Mouse (Mus musculus) liver, embryonic 16.5 days (tissue): Measurements from ENCODE around the gene Mknk1. TPM values are rescaled to one million over a fixed set of nuclear protein-coding genes. Genes with fewer than 3 reads are reported as not detected.

Source experiments
- ATAC-seq: fragments of 200-750 bp; cut with Nextera tagmentation; 2 replicates; pipeline ENCODE4 v1.8.0; 2017; ENCODE audit warnings: low read depth, mild to moderate bottlenecking, moderate number of reproducible peaks, moderate library complexity
- H3K27ac ChIP-seq: fragments of 300-500 bp; sonication (generic); 2 replicates; pipeline ENCODE4 v1.5.1; 2014; ENCODE audit warnings: mild to moderate bottlenecking, low read length
- H3K27me3 ChIP-seq: fragments of 300-500 bp; sonication (generic); 2 replicates; pipeline ENCODE4 v1.6.1; 2014; ENCODE audit warnings: low read depth, low read length, mixed read lengths; ENCODE audit not compliant: control insufficient read depth, insufficient read depth
- H3K36me3 ChIP-seq: fragments of 300-500 bp; sonication (generic); 2 replicates; pipeline ENCODE4 v1.6.1; 2014; ENCODE audit warnings: mild to moderate bottlenecking; ENCODE audit not compliant: control insufficient read depth, insufficient read depth
- H3K4me1 ChIP-seq: fragments of 300-500 bp; sonication (generic); 2 replicates; pipeline ENCODE4 v1.6.1; 2014; ENCODE audit warnings: low read depth, low read length, mixed read lengths; ENCODE audit not compliant: control insufficient read depth
- H3K4me2 ChIP-seq: fragments of 300-500 bp; sonication (generic); 2 replicates; pipeline ENCODE4 v1.6.1; 2014; ENCODE audit warnings: low read depth, low read length, mixed read lengths
- H3K4me3 ChIP-seq: fragments of 300-500 bp; sonication (generic); 2 replicates; pipeline ENCODE4 v1.5.1; 2014; ENCODE audit warnings: low read depth, mild to moderate bottlenecking, low read length
- H3K9ac ChIP-seq: fragments of 300-500 bp; sonication (generic); 2 replicates; pipeline ENCODE4 v1.6.1; 2014; ENCODE audit warnings: low read depth, low read length
- H3K9me3 ChIP-seq: fragments of 300-500 bp; sonication (generic); replicated peaks from 2 replicates; pipeline ENCODE4 v1.6.1; 2016; ENCODE audit warnings: low read length; ENCODE audit not compliant: control insufficient read depth
- WGBS: fragments of 180-500 bp; shearing (Covaris S2); extraction: QIAGEN DNeasy Blood & Tissue Kit; methylation state at CpG from one replicate; pipeline ENCODE4 v1.1.7; 2014; ENCODE audit not compliant: insufficient replicate concordance; 5-methylcytosine and 5-hydroxymethylcytosine counted together
- polyA plus RNA-seq: library from polyadenylated mRNA; unstranded; fragments of >200 nt; fragmentation: Nextera tagmentation; extraction: Ambion mirVana; gene quantifications from 2 replicates; pipeline ENCODE4 v1.2.1, GENCODE M21; 2015

The Mknk1 gene
- polyA plus RNA-seq: 30.7 and 30.9 TPM in 2 replicates

DNA sequence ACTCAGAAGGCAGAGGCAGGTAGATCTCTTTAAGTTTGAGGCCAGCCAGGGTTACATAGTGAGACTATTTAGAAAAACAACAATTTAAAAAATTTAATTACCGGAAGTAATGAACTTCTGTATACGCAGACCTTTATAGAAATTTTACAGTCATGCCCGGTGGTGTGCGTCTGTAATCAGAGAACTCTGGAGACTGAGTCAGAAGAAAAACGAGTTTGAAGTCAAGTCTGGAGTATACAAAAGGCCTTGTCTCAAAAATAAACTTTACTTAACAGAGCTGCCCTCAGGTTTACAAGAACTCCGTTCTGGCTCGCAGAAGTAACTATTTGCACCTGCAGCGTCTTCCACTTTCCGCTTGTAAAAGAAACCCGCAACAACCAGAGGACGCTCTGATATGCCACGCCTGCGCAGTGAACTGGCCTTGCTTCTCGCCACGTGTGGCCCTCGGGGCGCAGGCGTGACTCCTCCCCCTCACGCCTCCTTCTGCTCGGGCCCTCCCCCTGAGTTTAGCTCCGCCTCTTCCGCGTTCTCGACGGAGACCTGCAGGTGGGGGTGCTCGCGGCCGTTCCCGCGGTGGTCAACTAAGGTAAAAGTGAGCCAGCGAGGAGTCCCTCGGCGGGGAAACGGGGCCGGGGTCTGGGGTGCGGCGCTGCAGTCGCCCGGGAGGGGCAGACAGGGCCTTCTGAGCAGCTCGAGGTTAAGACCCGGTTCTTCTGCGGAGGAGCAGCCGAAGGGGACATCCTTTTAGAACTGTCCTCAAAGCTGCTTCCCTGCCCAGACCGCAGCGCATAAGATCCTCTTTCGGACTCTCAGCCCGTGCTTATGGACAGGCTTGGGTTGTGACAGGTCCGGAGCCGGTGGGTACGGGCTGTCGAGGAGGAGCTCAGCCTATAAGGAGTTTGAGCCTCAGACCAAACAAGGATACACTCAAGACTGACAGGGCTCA is at the start of gene Mknk1:
TSS of gene Mknk1 (plus strand) at position 503 of the 946 bp plus-strand sequence.
- Histone ChIP-seq H3K9me3 (no peaks in the 10 kb centered on the region), H3K27ac (peak within 1 kb of the TSS; percentile 88), H3K4me3 (peak within 1 kb of the TSS; percentile 89), H3K36me3 (peaks cover 3% of the 10 kb centered on the region), H3K4me1 (peaks cover 28% of the 10 kb centered on the region), H3K4me2 (peak within 1 kb of the TSS; percentile 85), H3K27me3 (no peaks in the 10 kb centered on the region), H3K9ac (peak within 1 kb of the TSS; percentile 90)
- ATAC-seq: peak; percentile 96
- under 1% methylated on average over 51 of the region's 51 CpGs for WGBS

DNA sequence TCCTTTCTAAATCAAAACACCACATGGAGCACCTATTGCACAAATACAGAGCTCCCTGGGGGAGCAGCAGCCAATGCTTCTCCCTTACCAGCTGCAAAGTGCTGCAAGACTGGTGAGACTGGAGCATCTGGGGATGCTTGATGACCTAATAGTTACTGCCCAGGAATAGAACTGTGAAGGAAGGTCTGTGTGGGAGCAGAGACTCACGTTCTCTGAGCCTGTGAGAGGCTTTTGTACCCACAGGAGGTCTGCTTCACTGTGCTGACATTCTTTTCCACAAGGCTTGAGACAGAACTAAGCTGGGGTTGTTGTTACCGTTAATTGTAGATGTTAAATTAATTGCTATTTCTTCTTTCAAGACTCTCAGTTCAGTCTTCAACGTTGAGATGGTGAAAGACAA is 48.1 kb upstream of the Mknk1 start:
- H3K4me2 ChIP-seq: no peak overlapping the region
- H3K4me1 ChIP-seq: peaks cover under 1% of the 10 kb centered on the region
- ATAC-seq: no peak
- no peak overlapping the region for H3K9ac ChIP-seq
- 69% methylated on average over 3 of the region's 3 CpGs for WGBS
- no peaks in the 10 kb centered on the region for H3K9me3 ChIP-seq
- no peaks in the 10 kb centered on the region for H3K27me3 ChIP-seq
- no peak overlapping the region for H3K27ac ChIP-seq
- 0 out of 2 replicates have a peak, but pooled peaks cover 9% of the 10 kb centered on the region for H3K36me3 ChIP-seq
- H3K4me3 ChIP-seq: no peak overlapping the region

DNA sequence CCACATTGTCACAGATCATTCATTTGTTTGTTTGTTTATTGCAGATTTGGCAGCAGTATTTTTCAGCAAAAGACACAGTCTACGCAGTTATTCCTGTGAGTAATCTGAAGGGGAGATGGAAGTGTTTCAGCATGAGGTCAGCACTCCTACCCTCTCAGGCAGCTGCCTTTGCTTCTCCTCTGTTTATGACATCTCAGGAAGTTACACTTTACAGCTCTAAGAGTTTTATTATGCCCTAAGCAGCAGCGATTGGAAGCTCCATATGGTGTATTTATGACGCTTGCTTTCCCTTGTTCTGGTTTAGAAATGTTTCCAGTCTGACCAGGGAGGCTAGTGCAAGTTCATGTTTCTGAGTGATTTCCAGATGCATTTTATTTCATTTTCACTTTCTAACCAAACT is 43.6 kb upstream of the Mknk1 start:
- no peaks in the 10 kb centered on the region for H3K9me3 ChIP-seq
- no peak for ATAC-seq
- 62% methylated on average over 3 of the region's 3 CpGs for WGBS
- no peak overlapping the region for H3K4me2 ChIP-seq
- H3K27me3 ChIP-seq: no peaks in the 10 kb centered on the region
- H3K36me3 ChIP-seq: peaks cover 18% of the 10 kb centered on the region; the same call in 1 of the 2 replicates
- no peaks in the 10 kb centered on the region for H3K4me1 ChIP-seq
- no peak overlapping the region for H3K27ac ChIP-seq
- H3K4me3 ChIP-seq: no peak overlapping the region
- H3K9ac ChIP-seq: no peak overlapping the region

GRCm38 (mm10) chr4:115799981-115800380 is 39.0 kb upstream of the Mknk1 start:
- Histone ChIP-seq H3K27ac (no peak overlapping the region), H3K27me3 (no peaks in the 10 kb centered on the region), H3K36me3 (peaks cover 18% of the 10 kb centered on the region; the same call in 1 of the 2 replicates), H3K9me3 (no peaks in the 10 kb centered on the region), H3K4me3 (no peak overlapping the region), H3K4me1 (no peaks in the 10 kb centered on the region), H3K4me2 (no peak overlapping the region), H3K9ac (no peak overlapping the region)
- WGBS: 78% methylated on average over 3 of the region's 3 CpGs
- ATAC-seq: no peak

GRCm38 (mm10) chr4:115812326-115812725 is 26.7 kb upstream of the Mknk1 start:
- Histone ChIP-seq H3K27me3 (no peaks in the 10 kb centered on the region), H3K9me3 (no peaks in the 10 kb centered on the region), H3K9ac (no peak overlapping the region), H3K4me3 (no peak overlapping the region), H3K4me2 (no peak overlapping the region), H3K27ac (no peak overlapping the region), H3K36me3 (no peaks in the 10 kb centered on the region), H3K4me1 (no peaks in the 10 kb centered on the region)
- no peak for ATAC-seq
- WGBS: 75% methylated on average over 4 of the region's 4 CpGs

DNA sequence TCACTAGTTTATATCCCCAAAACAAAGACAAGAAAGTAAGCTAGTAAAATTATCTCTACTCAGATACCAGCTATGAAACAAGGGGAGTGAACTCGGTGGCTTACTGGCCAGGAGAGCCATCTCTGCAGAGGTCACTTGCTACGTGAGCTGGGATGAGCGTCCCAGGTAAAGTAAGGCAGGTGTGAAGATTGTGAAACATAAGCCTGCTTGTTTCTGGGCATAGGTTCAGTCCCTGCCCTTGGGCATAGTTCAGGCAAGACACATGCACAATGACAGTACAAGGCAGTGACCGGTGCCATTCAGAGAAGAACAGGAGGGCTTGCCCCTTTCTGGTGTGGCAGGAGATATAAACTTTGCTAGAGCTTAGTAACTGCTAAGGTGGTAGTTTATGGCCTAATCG is 23.4 kb upstream of the Mknk1 start:
- no peak overlapping the region for H3K4me2 ChIP-seq
- no peaks in the 10 kb centered on the region for H3K27me3 ChIP-seq
- no peak overlapping the region for H3K4me3 ChIP-seq
- H3K27ac ChIP-seq: no peak overlapping the region
- no peaks in the 10 kb centered on the region for H3K9me3 ChIP-seq
- whole genome bisulfite sequencing: 83% methylated on average over 5 of the region's 5 CpGs
- no peaks in the 10 kb centered on the region for H3K4me1 ChIP-seq
- no peaks in the 10 kb centered on the region for H3K36me3 ChIP-seq
- no peak for ATAC-seq
- no peak overlapping the region for H3K9ac ChIP-seq

DNA sequence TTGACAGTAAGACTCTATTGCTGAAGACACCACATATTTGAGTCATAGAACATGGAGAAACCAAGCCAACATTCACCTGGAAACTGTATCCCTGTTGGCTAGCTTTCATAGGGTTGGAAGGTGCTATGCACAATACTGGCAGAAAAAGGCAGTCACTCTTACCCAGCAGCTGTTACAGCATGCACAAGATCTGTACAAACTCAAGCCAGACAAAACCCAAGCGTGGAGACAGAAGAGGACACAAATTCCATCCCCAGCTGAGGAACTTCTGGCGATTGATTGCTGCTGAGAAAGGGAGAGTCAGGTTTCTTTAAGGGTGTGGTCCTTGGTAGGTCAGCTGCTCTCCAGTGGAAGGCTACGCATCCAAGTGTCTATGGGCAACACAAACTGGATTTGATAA is 18.8 kb upstream of the Mknk1 start:
- 44% methylated on average over 3 of the region's 3 CpGs for WGBS
- no peak overlapping the region for H3K9ac ChIP-seq

DNA sequence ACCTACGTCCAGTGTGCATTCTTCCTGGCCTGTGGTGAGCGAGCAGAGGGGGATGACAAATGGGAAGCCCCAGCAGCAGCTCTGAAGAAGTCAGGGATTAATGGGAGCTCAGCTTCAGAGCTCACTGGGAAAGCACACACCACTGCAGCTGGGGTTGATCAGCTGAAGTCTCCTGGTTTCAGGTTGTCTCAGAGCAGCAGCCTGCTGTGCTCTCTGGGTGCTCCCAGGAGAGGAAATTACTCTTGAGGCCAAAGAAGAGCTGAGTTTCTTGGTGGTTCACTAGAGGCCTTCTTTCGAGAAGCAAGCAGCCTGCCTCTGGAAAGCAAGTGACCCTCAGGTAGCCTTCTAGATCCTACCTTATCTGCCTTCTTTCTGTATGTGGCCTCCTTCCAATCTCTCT is 18.1 kb upstream of the Mknk1 start:
- no peaks in the 10 kb centered on the region for H3K9me3 ChIP-seq
- H3K4me1 ChIP-seq: peaks cover 29% of the 10 kb centered on the region
- ATAC-seq: no peak
- H3K27me3 ChIP-seq: no peaks in the 10 kb centered on the region
- 73% methylated on average over 3 of the region's 3 CpGs for WGBS
- H3K27ac ChIP-seq: no peak overlapping the region
- H3K4me2 ChIP-seq: no peak overlapping the region
- no peaks in the 10 kb centered on the region for H3K36me3 ChIP-seq
- no peak overlapping the region for H3K9ac ChIP-seq
- H3K4me3 ChIP-seq: no peak overlapping the region

More for the DNA sequence above, 18.8 kb upstream of the Mknk1 start:
- Histone ChIP-seq H3K4me2 (no peak overlapping the region), H3K36me3 (no peaks in the 10 kb centered on the region), H3K27ac (no peak overlapping the region), H3K4me3 (no peak overlapping the region), H3K4me1 (peaks cover 23% of the 10 kb centered on the region), H3K27me3 (no peaks in the 10 kb centered on the region), H3K9me3 (no peaks in the 10 kb centered on the region)
- ATAC-seq: no peak

- no peak overlapping the region for H3K27ac ChIP-seq
- H3K9me3 ChIP-seq: no peaks in the 10 kb centered on the region
- no peak overlapping the region for H3K4me3 ChIP-seq
- no peak for ATAC-seq
- H3K9ac ChIP-seq: no peak overlapping the region
- peaks cover 29% of the 10 kb centered on the region for H3K4me1 ChIP-seq
- no peaks in the 10 kb centered on the region for H3K36me3 ChIP-seq
- no peak overlapping the region for H3K4me2 ChIP-seq
- no peaks in the 10 kb centered on the region for H3K27me3 ChIP-seq
Measured at GRCm38 (mm10) chr4:115821431-115821830, 17.6 kb upstream of the Mknk1 start.
